Mouse (Mus musculus) bone marrow, adult 2 months (tissue): ENCODE results near the gene Vsig10.

Experiments used
- CTCF ChIP-seq: fragments of 200-500 bp; IDR thresholded peaks from 2 replicates; pipeline ENCODE4 v1.5.1; 2011; ENCODE audit warnings: low read length, control low read depth; ENCODE audit not compliant: control insufficient read depth, insufficient read depth
- POLR2A ChIP-seq: fragments of 200-500 bp; IDR thresholded peaks from 2 replicates; pipeline ENCODE4 v1.6.1; 2011; ENCODE audit warnings: low read depth, mild to moderate bottlenecking, control low read depth, low read length, borderline replicate concordance; ENCODE audit not compliant: control insufficient read depth

DNA sequence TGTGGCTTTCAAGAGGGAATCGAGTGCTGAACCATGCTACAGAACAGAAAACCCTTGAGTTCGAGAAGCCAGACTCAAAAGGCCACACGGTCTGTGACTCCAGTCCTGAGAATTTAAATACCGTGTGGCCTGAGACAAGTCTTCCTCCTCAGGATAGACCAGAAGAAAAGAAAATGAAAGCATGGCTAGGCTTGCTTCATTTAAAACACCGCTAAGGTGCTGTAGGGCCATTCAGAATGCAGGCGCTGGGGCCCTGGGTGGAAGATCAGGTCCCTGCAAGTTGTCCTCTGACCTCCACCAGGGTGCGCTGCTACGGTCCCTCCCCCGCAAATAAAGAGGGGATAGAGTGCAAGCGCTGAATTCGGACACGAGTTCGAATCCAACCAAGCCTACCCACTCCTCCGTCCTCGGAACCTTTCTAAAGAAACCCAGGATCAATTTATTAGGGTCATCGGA, 69.4 kb downstream of the Vsig10 start:
- TF ChIP-seq CTCF, result peak; percentile 63
- TF ChIP-seq POLR2A, result no peak
